Mouse (Mus musculus) forebrain, embryonic 14.5 days (tissue): ENCODE results near the gene Jkamp. TPM values are rescaled to one million over a fixed set of nuclear protein-coding genes. Genes with fewer than 3 reads are reported as not detected.

ENCODE experiments used
- ATAC-seq: fragments of 200-750 bp; cut with Nextera tagmentation; 2 replicates; pipeline ENCODE4 v1.8.0; 2017; ENCODE audit warnings: mild to moderate bottlenecking, moderate library complexity
- DNase-seq: peaks from one replicate; pipeline ENCODE4 v3.0.0-alpha.2; 2015; ENCODE audit warnings: low spot score
- H3K27ac ChIP-seq: fragments of 300-500 bp; sonication (generic); 2 replicates; pipeline ENCODE4 v1.5.1; 2014; ENCODE audit warnings: low read depth, mild to moderate bottlenecking, control low read depth, low read length, moderate library complexity
- H3K27me3 ChIP-seq: fragments of 300-500 bp; sonication (generic); replicated peaks from 2 replicates; pipeline ENCODE4 v1.6.1; 2014; ENCODE audit warnings: low read length, control low read depth, mixed read lengths; ENCODE audit not compliant: control insufficient read depth, insufficient read depth
- H3K36me3 ChIP-seq: fragments of 300-500 bp; sonication (generic); 2 replicates; pipeline ENCODE4 v1.6.1; 2014; ENCODE audit warnings: low read length, control low read depth; ENCODE audit not compliant: control insufficient read depth, insufficient read depth
- H3K4me1 ChIP-seq: fragments of 300-500 bp; sonication (generic); 2 replicates; pipeline ENCODE4 v1.6.1; 2014; ENCODE audit warnings: antibody characterized with exemption, low read length, control low read depth; ENCODE audit not compliant: control insufficient read depth, insufficient read depth
- H3K4me2 ChIP-seq: fragments of 300-500 bp; sonication (generic); 2 replicates; pipeline ENCODE4 v1.6.1; 2014; ENCODE audit warnings: mild to moderate bottlenecking, control low read depth, low read length
- H3K4me3 ChIP-seq: fragments of 300-500 bp; sonication (generic); 2 replicates; pipeline ENCODE4 v1.5.1; 2014; ENCODE audit warnings: low read depth, low read length, control low read depth
- H3K9ac ChIP-seq: fragments of 300-500 bp; sonication (generic); 2 replicates; pipeline ENCODE4 v1.6.1; 2014; ENCODE audit warnings: mild to moderate bottlenecking, low read length, control low read depth, moderate library complexity
- H3K9me3 ChIP-seq: fragments of 300-500 bp; sonication (generic); replicated peaks from 2 replicates; pipeline ENCODE4 v1.6.1; 2016; ENCODE audit warnings: low read length, control low read depth, mixed read lengths; ENCODE audit not compliant: control insufficient read depth
- WGBS: fragments of 180-500 bp; shearing (Covaris S2); extraction: QIAGEN DNeasy Blood & Tissue Kit; methylation state at CpG from one replicate; pipeline ENCODE4 v1.1.7; 2014; 5-methylcytosine and 5-hydroxymethylcytosine counted together
- polyA plus RNA-seq: library from polyadenylated mRNA; unstranded; fragments of >200 nt; fragmentation: Nextera tagmentation; extraction: Ambion mirVana; gene quantifications from 2 replicates; pipeline ENCODE4 v1.2.1, GENCODE M21; 2014

Jkamp gene
- polyA plus RNA-seq, 1 experiment from 2014 or later = 87.1 TPM

DNA sequence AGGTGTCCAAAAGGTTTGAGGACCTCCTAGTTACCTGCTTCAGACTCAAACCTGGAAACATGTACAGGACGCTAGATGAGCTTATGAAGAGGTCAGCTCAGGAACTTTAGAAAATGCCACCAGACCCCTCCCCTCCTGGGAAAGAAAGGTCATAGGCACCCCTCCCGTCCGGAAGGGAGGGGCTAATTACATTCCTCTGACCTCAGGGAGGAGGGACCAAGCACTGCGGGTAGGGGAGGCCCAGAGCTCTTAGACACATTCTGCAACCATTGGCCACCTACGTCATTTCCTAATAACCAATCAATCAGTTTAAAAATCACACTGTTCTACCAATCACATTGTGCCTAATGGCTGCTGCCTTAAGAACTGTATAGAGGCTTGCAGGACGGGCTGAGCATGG is 32.8 kb upstream of the Jkamp start:
- ATAC-seq (no peak), DNase-seq (no peak)

DNA sequence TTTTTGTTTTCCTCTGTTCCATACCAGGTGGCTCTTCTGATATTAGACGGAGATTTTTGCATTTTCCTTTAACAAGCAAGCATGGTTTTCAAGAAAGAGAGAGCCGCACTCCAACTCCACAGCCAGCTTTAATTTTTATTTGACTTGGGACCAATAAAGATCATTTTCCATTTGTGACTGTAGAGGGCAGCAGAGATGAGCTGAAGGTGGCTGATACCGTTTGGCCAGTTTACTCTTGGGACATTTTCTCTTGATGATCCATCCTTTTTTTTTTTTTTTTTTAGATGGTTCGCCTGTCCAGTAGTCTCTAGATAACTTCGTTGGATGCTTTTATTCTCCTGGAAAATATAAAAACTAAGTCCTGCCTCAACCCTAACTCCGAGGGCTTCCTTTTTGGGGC is 32.1 kb upstream of the Jkamp start:
- Histone ChIP-seq H3K4me1 (no peaks in the 10 kb centered on the region), H3K36me3 (no peaks in the 10 kb centered on the region), H3K9me3 (0 out of 2 replicates have a peak, but pooled peaks cover 6% of the 10 kb centered on the region), H3K9ac (no peak overlapping the region), H3K4me2 (no peak overlapping the region), H3K27me3 (no peaks in the 10 kb centered on the region), H3K27ac (no peak overlapping the region), H3K4me3 (no peak overlapping the region)
- ATAC-seq (no peak), DNase-seq (peak; percentile 41)
- 40% methylated on average over 6 of the region's 6 CpGs for WGBS

More for the DNA sequence above, 32.8 kb upstream of the Jkamp start:
- Histone ChIP-seq H3K9ac (no peak overlapping the region), H3K4me1 (no peaks in the 10 kb centered on the region), H3K36me3 (no peaks in the 10 kb centered on the region), H3K4me2 (no peak overlapping the region), H3K9me3 (0 out of 2 replicates have a peak, but pooled peaks cover 6% of the 10 kb centered on the region), H3K27ac (no peak overlapping the region), H3K27me3 (no peaks in the 10 kb centered on the region), H3K4me3 (no peak overlapping the region)
- 81% methylated on average over 6 of the region's 6 CpGs for WGBS

DNA sequence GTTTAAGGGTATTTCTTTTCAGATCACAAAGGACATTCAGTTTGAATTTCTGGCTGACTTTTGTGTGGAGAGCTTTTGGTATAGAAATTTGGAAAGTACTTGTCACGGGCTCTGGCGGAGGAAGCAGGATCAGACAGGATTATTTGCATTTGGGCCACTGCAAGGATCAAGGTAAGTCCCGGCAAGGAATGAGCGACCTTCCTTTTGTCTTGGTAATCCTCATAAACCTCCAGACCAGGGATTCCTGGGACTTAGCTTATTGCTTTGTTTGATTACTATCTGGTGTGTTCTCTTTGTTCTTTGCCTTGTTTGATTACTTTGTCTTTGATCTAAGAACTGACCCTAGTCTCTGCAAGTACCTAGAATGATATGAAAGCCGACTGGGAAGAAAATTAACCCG is 31.5 kb upstream of the Jkamp start:
- no peak overlapping the region for H3K4me3 ChIP-seq
- whole genome bisulfite sequencing = 30% methylated on average over 6 of the region's 6 CpGs
- 0 out of 2 replicates have a peak, but pooled peaks cover 6% of the 10 kb centered on the region for H3K9me3 ChIP-seq
- no peak overlapping the region for H3K27ac ChIP-seq
- ATAC-seq (no peak), DNase-seq (no peak)
- no peak overlapping the region for H3K9ac ChIP-seq
- H3K36me3 ChIP-seq = no peaks in the 10 kb centered on the region
- H3K27me3 ChIP-seq = no peaks in the 10 kb centered on the region
- no peaks in the 10 kb centered on the region for H3K4me1 ChIP-seq
- H3K4me2 ChIP-seq = no peak overlapping the region

DNA sequence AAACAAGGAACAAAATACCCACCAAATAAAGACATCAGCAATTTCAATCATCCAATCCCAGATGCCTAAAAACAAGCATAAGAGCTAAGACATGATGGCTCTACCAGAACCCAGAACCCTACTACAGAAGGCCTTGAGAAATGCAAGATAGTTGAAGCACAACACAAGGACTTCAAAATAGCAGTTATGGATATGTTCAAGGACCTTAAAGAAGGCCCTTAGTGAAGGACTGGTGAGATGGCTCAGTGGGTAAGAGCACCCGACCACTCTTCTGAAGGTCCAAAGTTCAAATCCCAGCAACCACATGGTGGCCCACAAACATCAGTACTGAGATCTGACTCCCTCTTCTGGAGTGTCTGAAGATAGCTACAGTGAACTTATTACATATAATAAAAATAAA is 27.6 kb upstream of the Jkamp start:
- Histone ChIP-seq H3K4me2 (no peak overlapping the region), H3K36me3 (no peaks in the 10 kb centered on the region), H3K27ac (no peak overlapping the region), H3K9ac (no peak overlapping the region), H3K27me3 (no peaks in the 10 kb centered on the region), H3K9me3 (no peaks in the 10 kb centered on the region), H3K4me1 (no peaks in the 10 kb centered on the region), H3K4me3 (no peak overlapping the region)
- ATAC-seq (no peak), DNase-seq (no peak)
- 89% methylated on average over 1 of the region's 1 CpGs for WGBS

DNA sequence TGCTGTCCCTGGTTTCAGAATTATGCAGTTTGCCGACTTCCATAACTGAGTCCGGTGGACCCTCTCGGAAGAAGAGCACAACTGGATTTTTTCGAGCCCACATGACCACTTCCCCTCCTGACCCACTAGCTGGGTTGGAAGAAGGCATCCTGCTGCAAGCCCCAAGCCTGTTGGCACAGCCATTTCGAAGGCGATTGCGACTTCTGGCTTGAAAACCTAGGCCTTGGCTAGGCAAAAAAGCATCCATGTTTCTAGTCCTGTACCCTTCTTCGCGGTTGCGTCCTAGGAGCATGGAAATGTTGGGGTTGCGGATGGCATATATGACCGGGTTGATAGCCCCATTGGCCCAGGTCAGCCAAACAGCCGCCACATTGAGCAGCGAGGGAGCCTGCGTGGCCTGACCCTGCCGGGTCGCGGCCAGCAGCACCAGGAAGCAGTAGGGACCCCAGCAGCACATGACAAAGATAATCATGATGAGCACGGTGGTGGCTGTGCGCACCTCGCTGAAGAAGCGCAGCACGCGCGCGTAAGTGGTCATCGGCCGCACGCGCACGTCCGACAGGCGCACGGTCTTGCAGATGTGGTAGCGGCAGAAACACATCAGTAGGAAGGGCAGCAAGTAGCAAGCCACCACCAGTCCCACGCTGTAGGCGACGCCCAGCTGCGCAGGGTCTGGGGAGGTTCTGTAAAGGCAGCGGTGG is 15.6 kb upstream of the Jkamp start:
- WGBS = 4% methylated on average over 40 of the region's 40 CpGs
- Histone ChIP-seq H3K9me3 (no peaks in the 10 kb centered on the region), H3K4me3 (peak overlapping the region; percentile 77), H3K9ac (peak overlapping the region; percentile 79), H3K27me3 (no peaks in the 10 kb centered on the region; the same call in none of the 2 replicates), H3K27ac (no peak overlapping the region), H3K4me1 (no peaks in the 10 kb centered on the region; the same call in 1 of the 2 replicates), H3K4me2 (peak overlapping the region; percentile 98), H3K36me3 (no peaks in the 10 kb centered on the region)
- peak; percentile 65; the same call in 1 of the 2 replicates for ATAC-seq
- DNase-seq = peak; percentile 7

DNA sequence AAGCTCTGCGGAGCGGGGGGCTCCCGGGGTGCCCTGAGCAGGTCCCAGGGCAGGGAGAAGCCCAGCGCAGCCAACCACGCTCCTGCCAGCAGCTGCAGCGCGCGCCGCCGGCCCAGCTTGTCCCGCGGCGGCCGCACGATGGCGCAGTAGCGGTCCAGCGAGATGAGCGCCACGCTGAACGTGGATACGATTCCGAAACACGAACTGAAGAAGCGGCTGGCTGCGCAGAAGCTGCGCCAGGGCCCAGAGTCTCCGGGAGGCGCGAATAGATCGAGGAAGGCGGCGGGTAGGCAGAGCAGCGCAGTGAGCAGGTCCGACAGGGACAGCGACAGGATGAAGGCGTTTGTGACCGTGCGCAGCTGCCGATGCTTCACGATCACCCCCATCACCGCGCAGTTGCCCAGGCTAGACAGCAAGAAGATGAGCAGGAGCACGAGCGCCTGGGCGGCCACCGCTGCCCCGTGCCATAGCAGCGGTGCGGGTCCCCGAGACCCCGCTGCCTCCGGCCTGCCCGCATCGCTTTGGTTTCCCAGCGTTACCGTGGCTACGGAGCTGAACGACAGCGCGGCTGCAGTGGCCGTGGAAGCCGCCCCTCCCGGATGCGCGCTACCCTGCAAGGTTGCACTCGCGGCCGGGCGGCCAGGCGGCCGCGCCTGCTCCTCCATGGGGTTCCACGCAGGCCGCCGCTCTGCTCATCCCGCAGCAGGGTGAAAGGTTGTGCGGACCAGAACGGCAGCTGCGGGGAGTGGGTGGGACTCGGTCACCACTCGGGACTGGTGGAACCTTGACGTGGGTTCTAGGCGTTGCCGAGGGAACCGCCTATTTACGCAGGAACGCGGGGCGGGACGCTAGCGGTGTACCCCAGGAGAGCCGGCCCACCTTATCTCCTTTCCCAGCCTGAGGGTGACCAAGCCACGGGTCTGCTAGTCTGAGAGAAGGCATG is 14.8 kb upstream of the Jkamp start, which contains the start of gene Gpr135:
Gene Gpr135, minus strand, starts transcription at position 799 of the 943 bp plus-strand sequence.
- Histone ChIP-seq H3K4me1 (no peaks in the 10 kb centered on the region; the same call in 1 of the 2 replicates), H3K9ac (peak within 1 kb of the TSS; percentile 79), H3K27ac (peak within 1 kb of the TSS; percentile 78), H3K36me3 (no peaks in the 10 kb centered on the region), H3K4me3 (peak within 1 kb of the TSS; percentile 77), H3K27me3 (no peaks in the 10 kb centered on the region; the same call in none of the 2 replicates), H3K4me2 (peak within 1 kb of the TSS; percentile 98), H3K9me3 (no peaks in the 10 kb centered on the region)
- ATAC-seq = peak; percentile 91
- peak; percentile 93 for DNase-seq
- WGBS = under 1% methylated on average over 91 of the region's 94 CpGs

DNA sequence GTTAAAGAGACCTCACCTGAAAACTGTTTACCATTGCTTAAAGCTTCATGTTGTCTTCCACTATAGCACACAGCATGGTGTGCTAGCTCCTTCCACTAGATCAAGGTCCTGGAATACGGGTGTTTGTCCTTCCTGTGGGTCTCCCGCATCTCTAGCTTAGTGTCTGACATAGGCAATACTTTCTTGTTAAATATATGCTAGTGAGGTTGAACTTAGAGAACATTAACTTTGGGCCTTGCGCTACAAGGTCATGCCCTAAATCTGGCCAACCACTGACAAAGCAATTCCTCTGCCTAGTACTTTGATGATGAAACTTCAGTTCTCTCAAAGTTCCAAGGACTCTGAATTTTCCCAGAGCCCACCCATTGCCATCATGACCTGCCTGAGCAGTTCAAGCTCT is 7.1 kb upstream of the Jkamp start:
- Histone ChIP-seq H3K9ac (no peak overlapping the region), H3K27ac (no peak overlapping the region), H3K36me3 (no peaks in the 10 kb centered on the region), H3K4me1 (no peaks in the 10 kb centered on the region), H3K4me3 (no peak overlapping the region), H3K27me3 (no peaks in the 10 kb centered on the region), H3K4me2 (no peak overlapping the region), H3K9me3 (no peaks in the 10 kb centered on the region)
- 91% methylated on average over 3 of the region's 3 CpGs for WGBS
- DNase-seq (no peak), ATAC-seq (no peak)

DNA sequence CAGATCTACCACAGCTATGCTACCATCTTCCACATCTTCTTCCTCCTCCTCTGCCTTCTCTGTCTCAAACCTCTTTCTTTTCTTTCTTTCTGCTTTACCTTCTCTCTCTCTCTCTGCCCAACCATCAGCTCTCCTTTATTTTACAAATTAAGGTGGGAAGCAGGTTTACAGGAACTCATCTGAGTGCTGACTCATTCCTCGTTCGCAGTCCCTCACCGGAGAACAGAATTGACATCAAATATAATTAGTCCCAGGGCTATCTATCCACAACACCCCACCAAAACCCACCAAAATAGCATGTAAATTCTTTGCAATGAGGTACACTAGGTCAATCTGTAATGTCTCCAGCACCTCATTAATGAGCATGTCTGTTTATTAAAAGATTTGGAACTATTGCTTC is 3.4 kb upstream of the Jkamp start:
- DNase-seq = no peak
- H3K4me1 ChIP-seq = no peaks in the 10 kb centered on the region
- 75% methylated on average over 3 of the region's 3 CpGs for WGBS
- H3K27me3 ChIP-seq = no peaks in the 10 kb centered on the region
- no peaks in the 10 kb centered on the region for H3K36me3 ChIP-seq
- no peak overlapping the region for H3K27ac ChIP-seq
- no peak overlapping the region for H3K4me2 ChIP-seq
- ATAC-seq = no peak
- H3K4me3 ChIP-seq = no peak overlapping the region
- no peaks in the 10 kb centered on the region for H3K9me3 ChIP-seq
- H3K9ac ChIP-seq = no peak overlapping the region
